Mouse (Mus musculus): ENCODE results near the gene Tanc2. TPM values are rescaled to one million over a fixed set of nuclear protein-coding genes. Genes with fewer than 3 reads are reported as not detected.

Tanc2 gene
- 100 to 1,000 TPM; 164 to 177 TPM for total RNA-seq (2021)
- long read RNA-seq, experiment 1, partial matches to known transcripts: 1 of 21 reads
- long read RNA-seq, experiment 1, other reads (novel, unspliced or antisense): 20 of 21 reads
- long read RNA-seq, experiment 2, full-length matches to known transcripts: 2 of 32 reads
- long read RNA-seq, experiment 2, partial matches to known transcripts: 4 of 32 reads
- long read RNA-seq, experiment 2, other reads (novel, unspliced or antisense): 26 of 32 reads

DNA sequence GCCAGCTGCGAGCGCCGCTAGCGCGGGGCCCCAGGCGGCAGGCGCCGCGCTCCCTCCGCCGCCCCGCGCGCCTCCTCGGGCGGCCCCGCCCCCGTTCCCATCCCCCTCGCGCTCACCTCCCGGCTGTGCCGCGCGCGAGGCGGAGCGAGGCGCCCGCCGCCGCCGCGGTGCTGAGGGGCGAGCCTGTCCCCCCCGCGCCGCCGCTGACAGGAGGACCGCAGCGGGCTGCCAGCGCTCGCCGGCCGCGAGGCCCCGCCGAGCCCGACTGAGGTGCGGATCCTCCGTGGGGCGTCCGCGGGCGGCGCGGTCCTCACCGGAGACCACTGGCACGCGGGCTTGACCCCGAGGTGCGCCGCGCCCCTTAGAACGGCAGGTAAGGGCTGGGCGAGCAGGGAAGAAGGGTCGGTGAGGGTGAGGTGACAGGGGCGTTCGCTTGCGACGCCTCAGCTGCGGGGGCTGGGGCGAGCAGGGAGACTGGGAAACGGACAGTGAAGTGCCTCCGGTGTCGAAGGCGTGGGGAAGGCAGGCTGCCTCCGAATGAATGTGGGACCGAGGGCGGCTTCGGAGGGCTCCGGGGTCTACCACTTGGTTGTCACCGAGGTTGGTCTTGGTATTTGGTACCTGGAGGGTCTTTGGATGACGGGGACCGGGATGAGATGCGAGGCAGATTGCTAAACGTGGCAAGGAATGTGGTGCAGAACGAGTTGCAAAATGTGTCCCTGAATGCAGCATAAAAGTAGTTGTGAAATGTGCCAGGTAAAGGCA, at the start of gene Tanc2:
Tanc2 (plus strand) TSS at position 110 of the 765 bp plus-strand sequence.
- Histone ChIP-seq H3K27ac (peak within 1 kb of the TSS; percentile 99), H3K4me3 (peak within 1 kb of the TSS; percentile 87)
- peak; percentile 27 to 47 for DNase-seq (ENCODE audit: low spot score in 2 of 2)
- TF ChIP-seq CTCF (conservative IDR thresholded peaks at IDR 0.05): no peak

DNA sequence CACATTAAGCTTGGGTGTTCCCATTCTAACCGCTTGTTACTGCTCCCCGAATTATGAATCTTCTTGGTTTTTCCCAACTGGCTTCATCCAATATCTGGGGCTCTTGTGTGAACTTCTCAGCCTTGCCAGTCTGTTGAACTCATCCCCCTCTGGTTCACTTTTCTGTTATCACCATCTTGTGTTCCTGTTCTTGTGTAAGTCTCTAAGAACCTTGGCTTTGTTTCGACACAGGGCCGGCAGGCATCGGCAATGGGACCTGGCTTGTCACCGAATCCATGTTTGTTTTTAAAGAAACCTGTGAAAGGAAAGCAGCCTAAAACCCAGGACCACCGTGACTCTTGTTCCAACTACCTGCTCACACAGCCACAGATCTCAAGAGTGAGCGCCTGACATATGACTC, 49.0 kb upstream of the Tanc2 start:
- no peak overlapping the region for H3K4me3 ChIP-seq
- no peak for TF ChIP-seq CTCF (conservative IDR thresholded peaks at IDR 0.05)
- no peak overlapping the region for H3K27ac ChIP-seq
- DNase-seq (ENCODE audit: low spot score in 2 of 2): no peak

DNA sequence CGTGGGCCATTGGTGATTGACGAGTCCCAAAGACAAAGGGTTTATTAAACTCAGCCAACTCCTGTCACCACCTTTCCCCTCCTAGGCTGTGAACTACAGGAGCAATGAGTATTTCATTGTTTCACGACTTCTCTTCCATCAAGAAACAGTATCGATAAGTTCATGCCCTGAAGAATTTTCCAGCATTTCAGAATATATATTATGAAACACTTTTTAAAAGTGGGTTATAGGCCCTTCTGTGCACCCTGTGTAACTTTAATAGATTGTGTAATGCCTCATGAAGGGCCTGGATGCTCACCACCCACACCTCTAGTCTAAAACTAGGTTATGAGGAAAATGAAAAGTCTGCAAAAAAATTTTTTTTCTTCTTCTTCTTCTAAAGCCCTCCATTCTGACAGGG, 48.4 kb upstream of the Tanc2 start:
- DNase-seq (ENCODE audit: low spot score in 2 of 2): no peak
- no peak for TF ChIP-seq CTCF (conservative IDR thresholded peaks at IDR 0.05)

DNA sequence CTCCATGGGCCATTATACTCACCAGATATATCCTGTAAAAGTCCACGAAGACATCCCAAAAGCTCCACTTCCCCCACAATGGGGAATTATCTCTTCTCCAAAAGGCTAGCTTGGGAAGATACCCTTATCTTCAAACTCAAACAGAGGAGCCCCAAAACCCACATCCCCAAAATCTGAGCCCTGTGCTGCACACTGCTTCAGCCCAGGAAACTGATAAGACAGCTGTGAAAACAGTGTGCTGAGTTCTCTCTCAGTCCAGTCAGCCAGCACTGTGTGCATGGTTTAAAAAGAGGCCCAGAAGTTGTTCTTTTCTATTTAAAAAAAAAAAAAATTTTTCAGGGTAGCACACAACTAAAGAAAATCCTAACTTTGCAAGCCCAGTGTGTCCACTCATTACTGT, 47.7 kb upstream of the Tanc2 start:
- H3K27ac ChIP-seq: no peak overlapping the region
- no peak overlapping the region for H3K4me3 ChIP-seq
- no peak for DNase-seq (ENCODE audit: low spot score in 2 of 2)
- no peak for TF ChIP-seq CTCF (conservative IDR thresholded peaks at IDR 0.05)

More for the DNA sequence above, 48.4 kb upstream of the Tanc2 start:
- Histone ChIP-seq H3K4me3 (no peak overlapping the region), H3K27ac (no peak overlapping the region)

DNA sequence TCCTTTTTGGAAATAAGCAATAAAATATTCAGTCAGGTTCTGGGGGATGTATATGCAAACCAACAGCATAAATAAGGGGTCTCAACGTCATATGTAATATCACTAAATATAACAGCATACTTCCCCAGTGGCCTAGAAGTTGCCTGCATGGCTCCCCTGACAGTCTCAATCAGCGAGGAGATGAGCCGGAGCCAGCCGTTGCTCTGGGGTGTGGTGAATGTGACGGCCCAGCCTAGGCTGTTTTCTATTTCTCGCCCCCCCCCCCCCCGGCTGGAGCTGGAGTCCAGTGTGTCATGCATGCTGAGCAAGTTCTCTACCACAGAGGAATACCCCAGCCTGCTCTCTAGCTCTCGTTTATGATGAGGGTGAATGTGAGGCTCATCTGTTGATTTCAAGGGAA, 44.0 kb upstream of the Tanc2 start:
- Histone ChIP-seq H3K4me3 (no peak overlapping the region), H3K27ac (no peak overlapping the region)
- DNase-seq (ENCODE audit: low spot score in 2 of 2): no peak
- no peak for TF ChIP-seq CTCF (conservative IDR thresholded peaks at IDR 0.05)

DNA sequence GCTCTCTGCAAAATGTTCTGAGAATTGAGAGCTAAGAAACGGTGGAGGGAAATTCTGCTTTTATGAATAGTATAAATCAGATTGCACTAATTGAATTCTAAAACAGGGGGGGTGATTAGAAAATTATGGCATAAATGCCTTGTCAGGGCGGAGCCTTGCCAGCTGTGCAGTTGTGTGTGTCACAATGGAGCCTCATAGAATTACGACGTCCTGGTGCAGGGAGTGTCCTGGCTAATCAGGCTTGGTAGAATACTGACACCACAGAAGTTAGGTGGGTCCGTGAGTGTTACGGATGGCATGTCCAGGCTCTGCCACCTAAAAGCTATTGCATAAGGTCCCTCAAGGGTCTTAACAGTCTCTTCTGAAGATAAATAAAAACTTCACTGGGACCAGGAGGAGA, 43.4 kb upstream of the Tanc2 start:
- TF ChIP-seq CTCF (conservative IDR thresholded peaks at IDR 0.05): no peak
- DNase-seq (ENCODE audit: low spot score in 2 of 2): no peak
- Histone ChIP-seq H3K27ac (no peak overlapping the region), H3K4me3 (no peak overlapping the region)

DNA sequence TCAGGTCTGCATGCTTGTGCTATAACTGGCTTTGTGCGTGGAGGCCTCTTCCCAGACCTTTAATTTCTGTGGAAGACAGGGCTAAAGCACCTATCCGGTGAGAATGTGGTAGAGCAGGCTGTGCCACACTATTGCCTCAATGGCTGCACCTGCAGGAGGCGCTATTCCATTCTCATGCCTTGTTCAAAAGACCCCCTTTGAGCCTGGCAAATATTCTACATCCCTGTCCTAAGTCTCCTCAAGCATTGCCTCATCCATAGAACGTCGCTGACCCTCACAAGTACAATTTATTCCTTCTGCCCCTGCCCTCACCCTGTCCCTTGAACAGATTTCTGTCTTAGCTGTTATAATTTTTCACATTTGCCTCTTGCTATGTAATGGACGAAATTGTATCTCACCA, 41.4 kb upstream of the Tanc2 start:
- peak; percentile 47 for TF ChIP-seq CTCF (conservative IDR thresholded peaks at IDR 0.05)
- Histone ChIP-seq H3K27ac (no peak overlapping the region), H3K4me3 (no peak overlapping the region)
- DNase-seq (ENCODE audit: low spot score in 2 of 2): no peak

DNA sequence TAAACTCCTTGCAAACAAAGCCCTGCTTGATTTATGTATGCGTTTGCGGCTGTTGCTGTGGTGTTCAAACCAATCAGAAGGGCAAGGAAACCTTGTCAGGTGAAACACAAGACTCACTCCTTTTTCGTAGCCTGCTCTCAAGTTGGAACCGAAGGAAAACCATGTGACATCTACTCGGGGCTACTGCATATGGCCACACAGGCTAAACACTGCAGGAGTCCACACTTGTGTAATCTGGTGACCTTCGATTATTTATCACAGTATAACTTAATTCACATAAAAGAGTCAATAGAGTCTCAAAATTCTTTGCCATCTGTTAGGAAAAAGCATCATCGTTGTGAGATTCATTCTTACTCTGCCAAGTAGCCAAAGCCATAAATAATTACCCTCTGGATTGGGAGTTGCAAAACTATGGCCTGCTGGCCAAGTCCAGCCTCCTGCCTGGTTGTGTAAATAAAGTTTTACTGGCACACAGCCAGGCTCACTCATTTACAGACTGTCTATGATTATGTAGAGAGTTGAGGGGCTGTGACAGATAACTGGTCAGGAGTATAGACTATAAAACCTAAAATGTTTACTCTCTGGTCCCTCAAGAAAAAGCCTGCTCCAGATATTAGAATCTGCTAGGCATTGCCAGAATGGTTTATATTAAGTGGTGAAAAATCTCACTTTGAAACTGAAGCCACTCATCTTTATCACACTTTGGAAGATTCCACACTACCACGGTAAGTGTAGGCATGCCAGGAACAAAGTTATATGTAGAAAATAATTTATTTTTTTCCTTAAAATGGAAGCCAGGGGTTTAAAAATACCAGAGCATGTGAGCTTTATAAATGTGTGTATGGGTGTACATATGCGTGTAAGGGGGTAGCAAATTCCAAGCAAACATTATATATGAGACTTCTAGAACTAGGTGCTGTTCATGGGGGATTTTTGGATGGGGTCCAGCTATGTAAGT, 40.3 kb upstream of the Tanc2 start:
- Histone ChIP-seq H3K27ac (no peak overlapping the region), H3K4me3 (no peak overlapping the region)
- TF ChIP-seq CTCF (conservative IDR thresholded peaks at IDR 0.05): no peak
- DNase-seq (ENCODE audit: low spot score in 2 of 2): no peak

DNA sequence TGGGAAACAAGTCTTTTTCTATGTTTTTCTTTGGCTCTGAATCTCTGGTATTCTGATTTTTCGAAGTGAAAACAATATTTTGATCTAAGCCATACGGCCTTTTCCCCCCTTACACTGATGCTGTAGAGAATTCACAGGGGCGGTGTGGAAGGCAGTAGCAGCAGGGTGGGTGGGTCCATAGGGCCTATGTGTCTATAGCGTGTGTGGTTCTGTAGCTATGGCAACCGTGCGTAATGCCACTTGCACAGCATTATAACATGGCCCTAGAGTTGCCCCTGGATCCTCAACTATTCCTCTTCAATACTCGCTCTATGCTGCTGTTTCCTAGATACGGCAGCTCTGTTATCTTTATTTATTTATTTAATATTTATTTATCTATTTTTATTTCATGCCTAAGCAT, 32.5 kb upstream of the Tanc2 start:
- H3K27ac ChIP-seq: no peak overlapping the region
- no peak for DNase-seq (ENCODE audit: low spot score in 2 of 2)
- no peak for TF ChIP-seq CTCF (conservative IDR thresholded peaks at IDR 0.05)
- no peak overlapping the region for H3K4me3 ChIP-seq

DNA sequence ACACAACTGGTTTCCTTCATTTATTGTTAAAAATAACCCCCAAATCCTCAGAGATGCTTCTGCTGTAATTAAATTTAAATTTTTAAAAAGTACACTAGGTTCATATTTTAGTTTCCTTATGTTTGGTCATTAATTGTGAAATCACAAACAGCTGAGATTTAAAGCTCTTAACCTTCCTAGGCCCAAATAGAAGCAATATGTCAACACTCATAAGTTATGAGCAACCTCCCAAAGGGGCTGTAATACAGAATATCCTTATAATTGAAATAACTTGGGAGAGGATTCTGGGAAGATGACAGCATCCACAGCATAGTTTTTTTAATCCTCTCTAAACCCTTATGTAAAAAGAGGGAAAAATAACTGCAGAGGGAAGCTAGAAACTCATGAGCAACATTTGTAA, 31.7 kb upstream of the Tanc2 start:
- H3K27ac ChIP-seq: no peak overlapping the region

DNA sequence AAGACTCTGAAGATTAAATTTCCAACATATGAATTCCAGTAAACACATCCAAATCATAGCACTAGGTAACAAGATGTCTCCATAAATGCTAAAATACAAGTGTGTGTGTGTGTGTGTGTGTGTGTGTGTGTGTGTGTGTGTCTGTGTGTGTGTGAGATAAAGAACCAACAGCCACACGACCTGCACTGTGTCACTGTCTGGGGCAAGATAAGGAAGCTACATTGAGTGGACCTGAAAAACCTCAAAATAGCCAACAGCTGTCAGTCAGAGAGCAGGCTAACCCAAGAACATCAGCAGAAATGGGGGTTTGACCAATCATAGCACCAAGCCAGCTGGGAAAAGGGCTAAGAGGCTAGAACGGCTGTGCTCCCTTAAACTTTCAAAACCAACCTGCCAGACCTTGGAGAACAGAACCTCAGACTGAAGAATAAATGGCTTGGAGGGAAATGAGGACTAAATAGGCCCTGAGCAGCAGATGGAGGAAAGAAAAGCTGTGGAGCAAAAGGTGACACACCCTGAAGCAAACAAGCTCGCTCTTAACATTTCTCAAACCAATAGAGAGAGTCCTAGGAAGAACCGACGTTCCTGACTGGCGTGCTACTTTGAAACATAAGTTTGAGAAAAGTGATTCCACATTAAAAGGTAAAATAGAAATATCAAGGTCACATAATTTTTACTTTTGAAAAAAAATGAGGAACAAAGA, 30.8 kb upstream of the Tanc2 start:
- Histone ChIP-seq H3K4me3 (no peak overlapping the region), H3K27ac (no peak overlapping the region)
- DNase-seq (ENCODE audit: low spot score in 2 of 2): no peak
- TF ChIP-seq CTCF (conservative IDR thresholded peaks at IDR 0.05): no peak

More for the DNA sequence above, 31.7 kb upstream of the Tanc2 start:
- H3K4me3 ChIP-seq: no peak overlapping the region
- TF ChIP-seq CTCF (conservative IDR thresholded peaks at IDR 0.05): no peak
- DNase-seq (ENCODE audit: low spot score in 2 of 2): no peak

DNA sequence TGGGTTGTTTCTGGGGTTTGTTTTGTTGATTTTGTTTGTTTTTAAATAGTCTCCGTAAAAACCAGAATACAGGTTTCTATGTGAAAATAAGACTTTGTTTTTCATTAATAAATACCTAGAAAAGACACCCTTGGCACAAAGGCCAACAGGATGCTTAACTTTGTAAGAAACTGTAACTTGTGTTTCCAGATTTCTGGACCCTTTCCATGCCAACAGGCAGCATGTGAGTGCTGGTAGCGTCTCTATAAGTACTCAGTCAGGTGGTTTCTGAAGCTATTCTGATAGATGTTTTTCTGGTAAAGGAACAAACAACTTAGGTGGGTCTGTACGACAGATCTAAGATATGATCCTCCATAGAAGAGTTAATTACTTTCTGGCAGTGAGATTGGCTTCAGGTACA, 26.2 kb upstream of the Tanc2 start:
- H3K27ac ChIP-seq: no peak overlapping the region
- DNase-seq (ENCODE audit: low spot score in 2 of 2): no peak
- H3K4me3 ChIP-seq: no peak overlapping the region
- TF ChIP-seq CTCF (conservative IDR thresholded peaks at IDR 0.05): no peak
